Comparison of ENCODE assay signal across 13 mouse cellular contexts in the genomic region with DNA sequence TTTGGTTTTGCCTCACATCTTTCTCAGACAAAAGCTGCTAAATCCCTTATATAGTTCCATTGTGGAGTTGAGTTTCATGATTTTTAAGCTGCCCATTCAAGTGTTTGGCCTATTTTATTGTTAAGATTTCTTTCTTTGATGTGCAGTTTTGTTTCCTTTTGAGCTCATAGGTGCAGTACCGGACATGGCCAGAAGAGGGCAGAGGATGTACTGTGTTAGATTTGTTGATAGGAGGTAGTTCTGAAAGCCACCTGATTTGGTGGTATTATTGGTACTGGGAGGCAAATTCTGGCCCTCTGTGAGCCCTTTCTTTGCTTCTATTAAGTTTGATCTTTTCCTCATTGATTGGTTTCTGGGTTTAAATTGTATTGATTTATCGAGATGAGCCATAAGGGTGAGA. TPM values are rescaled to one million over a fixed set of nuclear protein-coding genes. Genes with fewer than 3 reads are reported as not detected.
A peak's percentile ranks its signal among the peaks of the same experiment; 100 is the strongest.
DNase-seq lines count a peak whose midpoint lies in the region; ATAC-seq and TF ChIP-seq lines count a peak whose summit lies in the region.
"Not testable (repeated sequence)": the region's sequence is repeated elsewhere in the genome, so short reads cannot be mapped to it uniquely, and the experiment has no call there.
"Had no signal": no experiment of that assay in that cellular context is flagged by ENCODE, and none has a peak within 500 bp of the region (broad histone marks: within the 10 kb centered on the region; RNA-seq: fewer than 3 reads in every experiment).

No protein-coding gene starts in this region.

- intact Hi-C loops in left cerebral cortex, postnatal 25 days (cut with DNase I) = not testable (repeated sequence)

- not testable (repeated sequence) for TF ChIP-seq EP300 in stomach, postnatal 0 days (optimal IDR thresholded peaks at IDR 0.05)

- H3K4me2 ChIP-seq in midbrain, postnatal 0 days (ENCODE audit: low read depth, low read length, poor library complexity, severe bottlenecking); stomach, postnatal 0 days (replicated peaks; ENCODE audit: low read depth): not testable (repeated sequence)

- H3K9ac ChIP-seq in midbrain, postnatal 0 days (replicated peaks; ENCODE audit: low read length, poor library complexity, severe bottlenecking); stomach, postnatal 0 days (ENCODE audit: low read length): not testable (repeated sequence)

- 0% methylated on average over 1 of the region's 2 CpGs for WGBS in midbrain, postnatal 0 days
- WGBS in stomach, postnatal 0 days = 0% methylated on average over 1 of the region's 2 CpGs

- H3K27ac ChIP-seq in midbrain, postnatal 0 days (ENCODE audit: low read depth, low read length); stomach, postnatal 0 days (replicated peaks): not testable (repeated sequence)

- peak; percentile 65; the same call in 1 of the 2 replicates for ATAC-seq in common myeloid progenitor, adult 5-6 weeks (replicated peaks; ENCODE audit: low read depth, poor library complexity, severe bottlenecking)
- ATAC-seq in midbrain, postnatal 0 days (ENCODE audit: low FRiP score); stomach, postnatal 0 days (ENCODE audit: low FRiP score, low TSS enrichment): not testable (repeated sequence)

- not testable (repeated sequence) for H3K4me3 ChIP-seq in midbrain, postnatal 0 days (ENCODE audit: low read depth, low read length); stomach, postnatal 0 days (ENCODE audit: low read depth, low read length)

- H3K27me3 ChIP-seq in midbrain, postnatal 0 days (ENCODE audit: insufficient read depth, low read length); stomach, postnatal 0 days (ENCODE audit: control insufficient read depth, insufficient read depth, low read length): not testable (repeated sequence)

- not testable (repeated sequence) for H3K4me1 ChIP-seq in midbrain, postnatal 0 days (ENCODE audit: insufficient read depth, low read length); stomach, postnatal 0 days (replicated peaks; ENCODE audit: control insufficient read depth, insufficient read depth)

- H3K36me3 ChIP-seq in midbrain, postnatal 0 days (ENCODE audit: insufficient read depth, low read length); stomach, postnatal 0 days (ENCODE audit: control insufficient read depth, insufficient read depth, low read length): not testable (repeated sequence)

- not testable (repeated sequence) for H3K9me3 ChIP-seq in midbrain, postnatal 0 days (ENCODE audit: low read length); stomach, postnatal 0 days (ENCODE audit: control insufficient read depth, low read length)

- peak; percentile 76 for DNase-seq in adrenal gland, postnatal 14 days
- DNase-seq in heart, adult 8-10 months (ENCODE audit: low spot score) = peak; percentile 18
- peak; percentile 38 for DNase-seq in kidney, postnatal 14 days
- DNase-seq in left cerebral cortex, postnatal 25 days (ENCODE audit: low spot score in 2 of 2) = peak; percentile 35 to 60
- DNase-seq in midbrain, postnatal 0 days (ENCODE audit: low spot score); stomach, postnatal 0 days (ENCODE audit: low spot score): not testable (repeated sequence)

- peak; percentile 62 for TF ChIP-seq CTCF in midbrain, postnatal 0 days (IDR thresholded peaks at IDR 0.05)
- peak; percentile 63 for TF ChIP-seq CTCF in stomach, postnatal 0 days (IDR thresholded peaks at IDR 0.05; ENCODE audit: low read depth)

RNA-seq across cellular contexts. Expression of a gene that starts 7.8 kb away (rescaled TPM):
- total RNA-seq in adrenal gland, postnatal 14 days (2021) = 75.8 and 104 TPM in 2 replicates
- 2.0 and 6.6 TPM in 2 replicates for total RNA-seq in common myeloid progenitor, adult 5-6 weeks (2017)
- 10 to 100 TPM; 15.6 to 25.5 (median 19.3) TPM for total RNA-seq in heart, adult 8-10 months (2022)
- total RNA-seq in left cerebral cortex, postnatal 25 days (2021) = 100 to 1,000 TPM; 253 to 257 TPM
- 83.2 and 132 TPM in 2 replicates for total RNA-seq in midbrain, postnatal 0 days (2014; rRNA removed)
- polyA plus RNA-seq in midbrain, postnatal 0 days (2015; fragmentation: Nextera tagmentation; extraction: Ambion mirVana) = 251 and 255 TPM in 2 replicates
- polyA plus RNA-seq in stomach, postnatal 0 days (2015; fragmentation: Nextera tagmentation; extraction: Ambion mirVana) = 20.0 and 23.6 TPM in 2 replicates
- total RNA-seq: monocyte, adult 5-6 weeks had no signal

RNA-seq across cellular contexts. Expression of a gene that starts 8.8 kb away (rescaled TPM):
- not detected in 2 replicates for total RNA-seq in adrenal gland, postnatal 14 days (2021)
- not detected in 2 replicates for total RNA-seq in common myeloid progenitor, adult 5-6 weeks (2017)
- total RNA-seq in heart, adult 8-10 months (2022) = not detected
- not detected for total RNA-seq in left cerebral cortex, postnatal 25 days (2021)
- not detected in 2 replicates for total RNA-seq in midbrain, postnatal 0 days (2014; rRNA removed)
- polyA plus RNA-seq in midbrain, postnatal 0 days (2015; fragmentation: Nextera tagmentation; extraction: Ambion mirVana) = not detected in 2 replicates
- not detected in 2 replicates for polyA plus RNA-seq in stomach, postnatal 0 days (2015; fragmentation: Nextera tagmentation; extraction: Ambion mirVana)
- total RNA-seq: layer of hippocampus, adult 8-10 months; monocyte, adult 5-6 weeks had no signal
- polyA plus RNA-seq: embryonic facial prominence, embryonic 15.5 days; frontal cortex, adult 2 months; hindbrain, embryonic 11.5 days; liver, embryonic 16.5 days had no signal

RNA-seq across cellular contexts. Expression of a gene that starts 43.5 kb away (rescaled TPM):
- 141 and 165 TPM in 2 replicates for total RNA-seq in adrenal gland, postnatal 14 days (2021)
- total RNA-seq in common myeloid progenitor, adult 5-6 weeks (2017) = 4.4 TPM in 1 of 2 replicates, not detected in the other
- 100 to 1,000 TPM; 123 to 154 (median 145) TPM for total RNA-seq in heart, adult 8-10 months (2022)
- total RNA-seq in left cerebral cortex, postnatal 25 days (2021) = 100 to 1,000 TPM; 296 to 378 TPM
- 222 and 307 TPM in 2 replicates for total RNA-seq in midbrain, postnatal 0 days (2014; rRNA removed)
- polyA plus RNA-seq in midbrain, postnatal 0 days (2015; fragmentation: Nextera tagmentation; extraction: Ambion mirVana) = 313 and 323 TPM in 2 replicates
- 43.9 and 47.6 TPM in 2 replicates for polyA plus RNA-seq in stomach, postnatal 0 days (2015; fragmentation: Nextera tagmentation; extraction: Ambion mirVana)

Comparison
In these comparisons a context has a peak if more than half of its experiments do, and no peak if none do; other contexts are left out.
1. RNA of a gene that starts 43.5 kb away (total RNA-seq): 296 to 378 TPM in left cerebral cortex, postnatal 25 days, 222 to 307 TPM in midbrain, postnatal 0 days, 123 to 154 TPM in heart, adult 8-10 months and 141 to 165 TPM in adrenal gland, postnatal 14 days; 4.4 TPM in common myeloid progenitor, adult 5-6 weeks; every median in the first group is over 10 times any median in the second.